Mouse (Mus musculus) liver, postnatal 0 days (tissue): Measurements from ENCODE around the gene Nav1. TPM values are rescaled to one million over a fixed set of nuclear protein-coding genes. Genes with fewer than 3 reads are reported as not detected.

ENCODE experiments used
- ATAC-seq: fragments of 200-750 bp; cut with Nextera tagmentation; 2 replicates; pipeline ENCODE4 v1.8.0; 2017; ENCODE audit warnings: mild to moderate bottlenecking, moderate library complexity
- DNase-seq: peaks from one replicate; pipeline ENCODE4 v3.0.0-alpha.2; 2016
- H3K27ac ChIP-seq: fragments of 300-500 bp; sonication (generic); 2 replicates; pipeline ENCODE4 v1.5.1; 2014; ENCODE audit warnings: antibody characterized with exemption, moderate library complexity, mild to moderate bottlenecking, low read depth
- H3K27me3 ChIP-seq: fragments of 300-500 bp; sonication (generic); 2 replicates; pipeline ENCODE4 v1.6.1; 2014; ENCODE audit warnings: low read length, control low read depth, mixed read lengths; ENCODE audit not compliant: insufficient read depth
- H3K36me3 ChIP-seq: fragments of 300-500 bp; sonication (generic); replicated peaks from 2 replicates; pipeline ENCODE4 v1.6.1; 2014; ENCODE audit warnings: mild to moderate bottlenecking, control low read depth, low read length, moderate library complexity, mixed read lengths; ENCODE audit not compliant: insufficient read depth
- H3K4me1 ChIP-seq: fragments of 300-500 bp; sonication (generic); 2 replicates; pipeline ENCODE4 v1.6.1; 2014; ENCODE audit warnings: antibody characterized with exemption, mild to moderate bottlenecking, control low read depth; ENCODE audit not compliant: insufficient read depth
- H3K4me2 ChIP-seq: fragments of 300-500 bp; sonication (generic); 2 replicates; pipeline ENCODE4 v1.6.1; 2014; ENCODE audit warnings: low read depth, mild to moderate bottlenecking, low read length, moderate library complexity, mixed read lengths
- H3K4me3 ChIP-seq: fragments of 300-500 bp; sonication (generic); 2 replicates; pipeline ENCODE4 v1.5.1; 2014; ENCODE audit warnings: low read depth, low read length
- H3K9ac ChIP-seq: fragments of 300-500 bp; sonication (generic); replicated peaks from 2 replicates; pipeline ENCODE4 v1.6.1; 2014; ENCODE audit warnings: mild to moderate bottlenecking, moderate library complexity
- H3K9me3 ChIP-seq: fragments of 300-500 bp; sonication (generic); 2 replicates; pipeline ENCODE4 v1.6.1; 2016; ENCODE audit warnings: mild to moderate bottlenecking, control low read depth, low read length, mixed read lengths
- CTCF ChIP-seq: sonication (generic); IDR thresholded peaks from 2 replicates; pipeline ENCODE4 v1.5.1; 2016; ENCODE audit warnings: antibody characterized with exemption, low read depth
- EP300 ChIP-seq: IDR thresholded peaks from 2 replicates; pipeline ENCODE4 v1.6.1; 2016; ENCODE audit warnings: antibody characterized with exemption, low read depth, mild to moderate bottlenecking
- WGBS: fragments of 180-500 bp; shearing (Covaris S2); extraction: QIAGEN DNeasy Blood & Tissue Kit; methylation state at CpG from one replicate; pipeline ENCODE4 v1.1.7; 2014; ENCODE audit not compliant: insufficient replicate concordance; 5-methylcytosine and 5-hydroxymethylcytosine counted together
- polyA plus RNA-seq: library from polyadenylated mRNA; unstranded; fragments of >200 nt; fragmentation: Nextera tagmentation; extraction: Ambion mirVana; gene quantifications from 2 replicates; pipeline ENCODE4 v1.2.1, GENCODE M21; 2015

Nav1 gene
- polyA plus RNA-seq, 1 experiment from 2014 or later = 0.94 TPM

DNA sequence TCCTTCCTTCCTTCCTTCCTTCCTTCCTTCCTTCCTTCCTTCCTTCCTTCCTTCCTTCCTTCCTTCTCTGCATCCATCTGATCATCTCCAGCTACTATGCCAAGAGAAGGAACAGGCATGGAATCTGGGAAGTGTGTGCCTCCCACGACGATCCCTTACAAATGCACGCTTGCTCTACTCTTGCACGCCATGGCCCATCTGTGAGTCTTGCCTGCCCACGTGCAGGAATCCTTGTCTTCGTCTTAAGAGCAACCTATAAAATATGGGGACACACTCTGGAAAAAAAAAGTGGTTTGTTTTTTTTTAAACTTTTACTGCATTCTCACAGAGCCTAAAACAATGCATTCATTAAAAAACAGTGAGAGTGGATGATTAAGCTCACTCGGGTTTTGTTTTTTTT, 40.5 kb downstream of the Nav1 start:
- no peak for DNase-seq
- no peaks in the 10 kb centered on the region for H3K36me3 ChIP-seq
- H3K4me2 ChIP-seq = no peak overlapping the region
- H3K9ac ChIP-seq = no peak overlapping the region
- no peaks in the 10 kb centered on the region for H3K27me3 ChIP-seq
- no peak for TF ChIP-seq CTCF
- no peak for TF ChIP-seq EP300
- no peak for ATAC-seq
- H3K4me3 ChIP-seq = no peak overlapping the region
- H3K9me3 ChIP-seq = no peaks in the 10 kb centered on the region
- H3K27ac ChIP-seq = no peak overlapping the region
- no peaks in the 10 kb centered on the region for H3K4me1 ChIP-seq
- 77% methylated on average over 7 of the region's 7 CpGs for WGBS

DNA sequence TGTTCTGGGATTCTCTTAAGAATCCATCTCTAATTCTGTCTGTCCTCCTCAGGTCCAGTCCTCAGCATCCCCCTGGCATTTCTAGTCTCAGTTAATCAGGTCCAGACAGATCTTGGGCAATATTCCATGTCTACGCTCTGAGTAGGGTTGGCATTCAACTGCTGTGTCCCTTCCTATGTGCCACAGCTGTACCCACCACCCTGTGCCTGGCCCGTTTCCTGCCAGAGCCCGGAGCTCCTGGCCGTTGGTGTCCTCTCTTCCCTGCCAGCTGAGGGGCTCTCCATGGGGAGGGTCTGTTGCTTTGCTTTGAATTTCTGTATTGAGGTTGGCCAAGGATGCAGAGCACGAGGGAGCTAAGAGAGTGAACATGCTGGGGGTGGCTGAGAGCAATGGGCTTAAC, 41.3 kb downstream of the Nav1 start:
- Histone ChIP-seq H3K27me3 (no peaks in the 10 kb centered on the region), H3K27ac (no peak overlapping the region), H3K4me2 (no peak overlapping the region), H3K9me3 (no peaks in the 10 kb centered on the region), H3K4me3 (no peak overlapping the region), H3K9ac (no peak overlapping the region), H3K4me1 (no peaks in the 10 kb centered on the region), H3K36me3 (no peaks in the 10 kb centered on the region)
- 82% methylated on average over 5 of the region's 5 CpGs for WGBS
- DNase-seq (no peak), ATAC-seq (no peak)
- no peak for TF ChIP-seq CTCF
- no peak for TF ChIP-seq EP300

DNA sequence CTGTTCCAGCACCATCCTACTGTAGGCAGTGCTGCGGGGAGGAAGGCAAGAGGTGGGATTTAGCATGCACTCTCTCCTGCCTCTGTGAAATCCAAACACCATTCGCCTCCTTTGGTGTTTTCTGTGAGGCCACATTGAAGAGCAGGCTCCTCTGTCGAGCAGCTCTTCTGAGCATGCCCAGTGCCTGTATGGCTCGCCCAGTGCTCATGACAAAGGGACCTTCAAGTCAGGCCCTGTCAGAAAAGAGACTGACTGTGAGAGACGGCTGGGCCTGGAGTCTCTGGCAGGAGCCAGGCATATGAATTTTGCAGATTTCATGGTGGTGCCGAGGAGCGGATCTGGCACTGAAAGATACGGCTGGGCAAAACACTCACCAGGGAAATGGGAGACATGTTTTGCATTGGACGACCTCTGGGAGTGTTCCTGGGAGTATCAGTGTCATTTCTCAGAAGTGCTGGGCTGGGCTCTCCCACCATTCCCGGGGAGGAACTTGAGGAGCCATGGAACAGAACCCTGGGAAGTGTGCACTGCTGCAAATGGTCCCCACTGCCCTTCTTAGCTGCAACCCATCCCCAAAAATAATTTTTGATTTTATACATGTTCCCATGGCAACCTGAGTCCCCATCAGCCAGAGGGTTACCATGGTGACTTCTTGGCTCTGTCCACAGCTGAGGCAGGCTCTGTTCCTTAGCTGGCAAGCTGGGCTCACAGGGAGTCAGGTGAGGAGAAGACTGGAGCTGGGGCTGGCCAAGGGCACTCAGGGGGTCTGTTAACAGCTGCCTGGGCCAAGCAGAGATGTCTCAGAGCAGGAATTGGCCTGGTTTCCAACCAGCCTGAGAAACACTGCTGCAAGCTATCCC, 42.2 kb downstream of the Nav1 start:
- Histone ChIP-seq H3K27ac (no peak overlapping the region), H3K27me3 (no peaks in the 10 kb centered on the region), H3K9me3 (no peaks in the 10 kb centered on the region), H3K4me1 (no peaks in the 10 kb centered on the region), H3K4me2 (no peak overlapping the region), H3K4me3 (no peak overlapping the region), H3K36me3 (no peaks in the 10 kb centered on the region), H3K9ac (no peak overlapping the region)
- DNase-seq (no peak), ATAC-seq (no peak)
- TF ChIP-seq CTCF (no peak), EP300 (no peak)
- 68% methylated on average over 10 of the region's 10 CpGs for WGBS

DNA sequence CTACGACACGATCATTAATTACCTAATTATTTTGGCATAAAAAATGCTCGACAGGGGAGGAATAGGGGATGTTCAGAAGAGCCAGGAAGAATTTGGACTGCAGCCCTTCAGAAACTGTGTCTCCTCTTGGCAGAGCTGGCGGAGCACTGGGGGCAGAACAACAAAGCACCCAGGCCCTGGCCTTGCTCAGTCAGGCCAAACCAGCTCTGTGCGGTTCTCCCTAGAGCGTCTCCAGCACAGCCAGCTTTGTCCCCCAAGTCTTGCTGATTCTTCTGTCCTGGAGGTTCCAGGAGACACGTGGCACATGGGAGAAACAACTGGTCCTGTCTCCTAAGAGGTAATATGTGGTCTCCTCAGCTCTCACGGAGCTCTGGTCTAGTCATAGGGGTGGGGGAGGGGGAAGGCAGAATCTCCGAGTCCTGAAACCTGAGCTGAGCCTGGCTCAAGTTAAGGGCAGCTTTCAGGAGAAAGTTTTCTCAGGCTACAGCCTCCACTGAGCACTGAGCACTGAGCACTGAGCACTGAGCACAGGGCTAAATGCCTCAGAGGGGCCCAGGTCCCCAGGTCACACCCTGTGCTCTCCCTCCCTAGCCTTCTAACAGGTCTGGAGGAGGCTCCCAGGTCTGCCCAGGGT, 43.2 kb downstream of the Nav1 start:
- Histone ChIP-seq H3K27ac (no peak overlapping the region), H3K9me3 (no peaks in the 10 kb centered on the region), H3K27me3 (no peaks in the 10 kb centered on the region), H3K9ac (no peak overlapping the region), H3K4me2 (no peak overlapping the region), H3K4me1 (no peaks in the 10 kb centered on the region), H3K36me3 (no peaks in the 10 kb centered on the region), H3K4me3 (no peak overlapping the region)
- ATAC-seq = no peak
- TF ChIP-seq EP300 (no peak), CTCF (no peak)
- WGBS = 76% methylated on average over 9 of the region's 9 CpGs
- no peak for DNase-seq

DNA sequence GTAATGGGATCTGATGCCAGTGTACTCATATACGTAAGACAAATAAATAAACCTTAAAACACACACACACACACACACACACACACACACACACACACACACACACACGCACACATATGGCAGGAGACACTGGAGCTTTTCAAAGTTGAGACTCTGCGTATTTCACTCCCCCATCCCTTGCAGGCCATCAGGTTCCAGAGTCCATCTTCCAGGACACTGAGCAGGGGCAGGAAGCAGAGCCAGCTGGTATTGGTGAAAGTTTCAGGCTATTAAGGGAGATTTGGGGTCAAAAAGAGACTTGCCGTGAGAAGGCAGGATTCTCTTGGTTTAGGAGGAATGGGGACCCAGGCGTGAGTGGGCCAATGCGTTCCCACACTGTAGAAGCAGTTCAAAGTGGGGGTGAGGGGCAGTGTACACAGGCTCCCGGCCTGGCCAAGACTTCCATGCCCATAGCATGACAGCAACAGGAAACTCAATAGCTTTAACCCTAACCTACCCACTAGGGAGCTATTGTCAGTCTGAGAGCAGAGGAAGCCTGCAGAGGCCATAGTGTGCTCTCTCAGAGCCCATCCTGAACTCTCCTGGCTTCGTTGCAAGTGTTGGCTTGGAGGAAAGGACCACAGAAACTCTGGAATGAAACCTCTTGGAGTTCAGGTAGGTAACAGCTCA, 44.0 kb downstream of the Nav1 start:
- H3K4me2 ChIP-seq = no peak overlapping the region
- H3K4me3 ChIP-seq = no peak overlapping the region
- no peak overlapping the region for H3K9ac ChIP-seq
- WGBS = 61% methylated on average over 8 of the region's 8 CpGs
- H3K4me1 ChIP-seq = no peaks in the 10 kb centered on the region
- H3K27ac ChIP-seq = no peak overlapping the region
- H3K9me3 ChIP-seq = no peaks in the 10 kb centered on the region
- DNase-seq (no peak), ATAC-seq (no peak)
- TF ChIP-seq EP300 (no peak), CTCF (no peak)
- H3K27me3 ChIP-seq = no peaks in the 10 kb centered on the region
- no peaks in the 10 kb centered on the region for H3K36me3 ChIP-seq

DNA sequence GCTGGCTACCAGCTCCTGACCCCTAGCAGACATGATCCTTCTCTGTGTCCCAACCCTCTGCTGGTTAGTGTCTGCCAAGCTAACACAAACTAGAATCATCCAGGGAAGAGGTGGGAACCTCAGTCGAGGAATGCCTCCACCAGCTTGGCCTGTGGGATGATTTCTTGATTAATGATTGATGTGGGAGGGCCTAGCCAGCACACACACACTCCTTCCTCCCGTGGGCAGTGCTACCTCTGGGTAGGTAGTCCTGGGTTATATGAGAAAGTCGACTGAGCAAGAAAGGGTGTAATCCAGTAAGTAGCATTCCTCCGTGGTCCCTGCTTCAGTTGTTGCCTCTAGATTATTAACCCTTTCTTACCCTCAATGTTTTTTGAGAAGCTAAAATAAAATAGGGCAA, 45.0 kb downstream of the Nav1 start:
- 28% methylated on average over 4 of the region's 4 CpGs for WGBS
- Histone ChIP-seq H3K27ac (no peak overlapping the region), H3K9me3 (no peaks in the 10 kb centered on the region), H3K4me3 (no peak overlapping the region), H3K36me3 (no peaks in the 10 kb centered on the region), H3K27me3 (no peaks in the 10 kb centered on the region), H3K9ac (no peak overlapping the region), H3K4me2 (no peak overlapping the region), H3K4me1 (no peaks in the 10 kb centered on the region)
- TF ChIP-seq EP300 = no peak
- DNase-seq (no peak), ATAC-seq (no peak)
